Comparison of ENCODE assay signal across 8 mouse cellular contexts in genomic region chr3:49093818-49094680, GRCm38 (mm10).
DNase-seq lines count a peak whose midpoint lies in the region; ATAC-seq and TF ChIP-seq lines count a peak whose summit lies in the region.

No protein-coding gene starts in this region.

- TF ChIP-seq EP300 in MEL (IDR thresholded peaks at IDR 0.05; ENCODE audit: low read depth in 1 of 2, low read length in 2 of 2) = no peak

- no peaks in the 10 kb centered on the region for H3K79me2 ChIP-seq in MEL (ENCODE audit: control insufficient read depth, insufficient read depth, low read length, poor library complexity)

- H3K27ac ChIP-seq in MEL (ENCODE audit: control insufficient read depth, low read depth, low read length) = no peak overlapping the region
- H3K27ac ChIP-seq in forebrain, embryonic 11.5 days (ENCODE audit: low read depth, low read length) = no peak overlapping the region
- H3K27ac ChIP-seq in hindbrain, embryonic 10.5 days = no peak overlapping the region

- H3K4me2 ChIP-seq in forebrain, embryonic 11.5 days (ENCODE audit: low read depth, low read length, severe bottlenecking) = no peak overlapping the region

- no peaks in the 10 kb centered on the region for H3K9me3 ChIP-seq in MEL (replicated peaks; ENCODE audit: insufficient read depth, low read length)
- H3K9me3 ChIP-seq in forebrain, embryonic 11.5 days (ENCODE audit: control insufficient read depth, low read length) = no peaks in the 10 kb centered on the region
- no peaks in the 10 kb centered on the region for H3K9me3 ChIP-seq in hindbrain, embryonic 10.5 days

- TF ChIP-seq POLR2A in MEL (IDR thresholded peaks at IDR 0.05; ENCODE audit: control insufficient read depth in 1 of 2, insufficient read depth in 1 of 2, low read depth in 1 of 2, low read length in 2 of 2, poor library complexity in 1 of 2) = no peak

- peak; percentile 76 for ATAC-seq in forebrain, embryonic 11.5 days (replicated peaks; ENCODE audit: low FRiP score)

- 34% methylated on average over 11 of the region's 11 CpGs for WGBS in forebrain, embryonic 11.5 days
- WGBS in hindbrain, embryonic 10.5 days = 38% methylated on average over 11 of the region's 11 CpGs

- H3K27me3 ChIP-seq in MEL (ENCODE audit: control insufficient read depth in 1 of 2, insufficient read depth in 2 of 2, low read length in 2 of 2) = no peaks in the 10 kb centered on the region
- H3K27me3 ChIP-seq in forebrain, embryonic 11.5 days (ENCODE audit: control insufficient read depth, insufficient read depth, low read length) = no peaks in the 10 kb centered on the region
- no peaks in the 10 kb centered on the region for H3K27me3 ChIP-seq in hindbrain, embryonic 10.5 days (ENCODE audit: insufficient read depth, poor library complexity, severe bottlenecking)

- no peaks in the 10 kb centered on the region for H3K36me3 ChIP-seq in MEL (ENCODE audit: control insufficient read depth in 1 of 2, insufficient read depth in 2 of 2, low read length in 2 of 2)
- no peaks in the 10 kb centered on the region for H3K36me3 ChIP-seq in forebrain, embryonic 11.5 days (ENCODE audit: control insufficient read depth, insufficient read depth, low read length)
- no peaks in the 10 kb centered on the region for H3K36me3 ChIP-seq in hindbrain, embryonic 10.5 days

- H3K4me3 ChIP-seq in MEL (ENCODE audit: control insufficient read depth in 1 of 2, insufficient read depth in 1 of 2, low read depth in 2 of 2, low read length in 2 of 2) = no peak overlapping the region
- no peak overlapping the region for H3K4me3 ChIP-seq in forebrain, embryonic 11.5 days (ENCODE audit: low read depth, low read length)
- H3K4me3 ChIP-seq in hindbrain, embryonic 10.5 days = no peak overlapping the region

- peak; percentile 50 to 57 (median 51) for TF ChIP-seq CTCF in MEL (IDR thresholded peaks at IDR 0.05 in 2 of 3, conservative IDR thresholded peaks at IDR 0.05 in 1 of 3; ENCODE audit: control insufficient read depth in 1 of 3, insufficient read depth in 1 of 3, low read depth in 2 of 3, low read length in 3 of 3, poor library complexity in 1 of 3, severe bottlenecking in 1 of 3)

- no peak overlapping the region for H3K9ac ChIP-seq in MEL (ENCODE audit: control insufficient read depth, low read depth, low read length, poor library complexity, severe bottlenecking)
- H3K9ac ChIP-seq in forebrain, embryonic 11.5 days (ENCODE audit: low read length) = no peak overlapping the region

- no peaks in the 10 kb centered on the region for H3K4me1 ChIP-seq in MEL (ENCODE audit: control insufficient read depth in 1 of 2, insufficient read depth in 2 of 2, low read length in 2 of 2)
- H3K4me1 ChIP-seq in forebrain, embryonic 11.5 days (replicated peaks; ENCODE audit: control insufficient read depth, insufficient read depth, low read length) = no peaks in the 10 kb centered on the region
- H3K4me1 ChIP-seq in hindbrain, embryonic 10.5 days (replicated peaks) = no peaks in the 10 kb centered on the region

- DNase-seq in MEL (ENCODE audit: low read depth, low spot score) = peak; percentile 38
- peak; percentile 2 for DNase-seq in c-Kit-positive CD71-negative TER-119-negative erythroid progenitor cells, embryonic 14.5 days (ENCODE audit: low read depth)
- peak; percentile 73 for DNase-seq in forebrain, embryonic 11.5 days (ENCODE audit: low spot score)
- DNase-seq in hindbrain, embryonic 10.5 days (ENCODE audit: low spot score) = peak; percentile 67
- peak; percentile 48 for DNase-seq in layer of hippocampus, adult 9-10 months (ENCODE audit: low spot score)
- DNase-seq in lung, postnatal 36 days = peak; percentile 44
- DNase-seq in right cerebral cortex, postnatal 36 days (ENCODE audit: low spot score in 2 of 2) = peak; percentile 44 to 55
- no peak for DNase-seq in c-Kit-positive CD71-positive TER-119-positive erythroid progenitor cells, embryonic 14.5 days (ENCODE audit: low spot score)

- TF ChIP-seq RAD21 in MEL (IDR thresholded peaks at IDR 0.05; ENCODE audit: low read depth, low read length) = peak; percentile 52

TF ChIP-seq in MEL, 35 proteins besides CTCF, POLR2A, EP300 and RAD21:
- TF ChIP-seq ZC3H11A (IDR thresholded peaks at IDR 0.05; ENCODE audit: low read depth, low read length) = peak; percentile 54
- no peak for TF ChIP-seq POLR2AphosphoS2 (IDR thresholded peaks at IDR 0.05; ENCODE audit: low read length)
- peak; percentile 51 for TF ChIP-seq SMC3 (IDR thresholded peaks at IDR 0.05; ENCODE audit: low read depth, low read length)
